Mouse (Mus musculus): ENCODE results near the gene Syt3.

Syt3 gene

DNA sequence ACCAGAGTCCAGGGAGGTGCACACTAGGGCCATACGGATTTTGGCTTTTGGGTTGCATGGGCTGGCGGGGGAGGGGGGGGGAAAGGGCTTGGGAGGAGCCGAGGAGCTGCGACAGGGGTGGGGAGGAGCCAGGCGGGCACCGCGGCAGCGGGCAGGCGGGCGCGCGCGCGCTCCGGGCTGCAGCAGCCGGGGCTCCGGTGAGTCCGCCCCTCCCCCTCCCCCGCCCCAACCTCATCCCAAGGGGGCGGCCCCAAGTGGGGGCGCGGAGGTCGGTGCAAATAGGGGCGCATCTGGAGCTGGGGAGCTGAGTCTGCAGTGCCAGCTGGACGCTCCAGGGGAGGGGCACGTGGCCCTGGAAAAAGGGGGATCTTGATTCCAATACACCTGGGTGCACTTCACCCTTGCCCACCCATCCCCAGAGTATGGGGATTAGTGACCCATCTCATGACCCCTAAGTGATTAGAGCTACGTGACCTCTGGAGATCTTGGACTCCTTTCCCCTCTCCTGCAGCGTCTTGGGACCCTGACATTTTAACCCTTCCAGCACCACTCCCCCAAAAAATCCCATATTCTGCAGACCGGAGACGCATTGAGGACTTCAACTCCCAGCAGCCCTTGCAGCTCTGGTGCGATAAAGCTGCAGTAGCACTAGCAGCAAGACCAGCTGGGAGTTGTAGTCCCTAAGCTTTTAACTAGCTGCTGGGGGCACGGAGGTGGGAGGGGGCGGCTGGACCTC lies at the start of gene Syt3:
Gene Syt3 (plus strand): TSS at position 123 of the 736 bp plus-strand sequence.
- DNase-seq = peak; percentile 82 to 89

- no peak for DNase-seq
Measured at GRCm38 (mm10) chr7:44334139-44334538, 49.8 kb upstream of the Syt3 start.

GRCm38 (mm10) chr7:44335031-44335878 lies 48.6 kb upstream of the Syt3 start:
- DNase-seq = peak; percentile 68 to 74

DNA sequence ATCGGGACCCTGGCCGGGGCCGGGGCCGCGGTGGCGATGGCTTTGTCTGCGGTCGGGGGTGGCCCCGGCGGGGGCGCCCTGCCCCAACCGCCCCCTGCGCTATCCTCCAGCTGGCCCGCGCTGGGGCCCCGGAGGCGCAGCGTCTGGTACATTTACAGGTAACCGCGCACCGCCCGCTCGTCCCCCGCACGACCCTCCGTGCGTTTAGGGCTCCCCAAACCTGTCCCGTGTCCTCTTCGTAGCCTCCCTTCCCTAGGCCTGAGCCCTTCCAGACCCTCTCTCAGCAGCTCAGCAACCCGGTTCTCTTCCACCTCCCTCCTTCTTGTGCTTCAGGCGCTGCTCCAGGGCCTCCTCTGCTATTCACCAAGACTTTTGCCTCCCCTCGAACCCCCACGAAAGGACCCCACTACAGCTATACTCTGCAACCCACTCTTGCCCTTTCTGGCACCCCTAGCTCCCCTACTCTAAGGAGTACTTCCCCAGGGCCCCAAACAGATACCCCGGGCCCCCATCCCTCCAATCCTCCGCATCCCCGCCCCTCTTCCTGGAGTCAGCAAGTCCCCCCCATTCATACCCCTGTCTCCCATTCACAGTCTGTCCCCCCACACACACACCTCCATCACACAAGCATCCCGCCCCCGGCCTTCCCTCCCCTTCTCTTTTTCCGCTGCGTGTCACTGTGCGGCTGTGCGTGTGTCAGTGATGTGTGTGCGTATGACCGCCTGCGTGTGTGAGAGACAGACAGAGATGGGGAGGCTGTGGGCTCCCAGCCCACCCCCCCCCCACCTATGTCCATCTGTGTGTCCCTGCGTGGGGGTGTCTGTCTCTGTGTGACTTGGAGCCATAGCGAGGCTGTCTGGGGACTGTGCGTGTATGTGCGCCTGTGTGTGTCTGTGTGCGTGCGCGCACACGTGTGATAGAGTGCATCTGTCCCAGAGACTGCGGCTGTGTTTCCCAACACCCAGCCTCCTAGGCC lies 47.6 kb upstream of the Syt3 start:
- DNase-seq = peak; percentile 65 to 72

DNA sequence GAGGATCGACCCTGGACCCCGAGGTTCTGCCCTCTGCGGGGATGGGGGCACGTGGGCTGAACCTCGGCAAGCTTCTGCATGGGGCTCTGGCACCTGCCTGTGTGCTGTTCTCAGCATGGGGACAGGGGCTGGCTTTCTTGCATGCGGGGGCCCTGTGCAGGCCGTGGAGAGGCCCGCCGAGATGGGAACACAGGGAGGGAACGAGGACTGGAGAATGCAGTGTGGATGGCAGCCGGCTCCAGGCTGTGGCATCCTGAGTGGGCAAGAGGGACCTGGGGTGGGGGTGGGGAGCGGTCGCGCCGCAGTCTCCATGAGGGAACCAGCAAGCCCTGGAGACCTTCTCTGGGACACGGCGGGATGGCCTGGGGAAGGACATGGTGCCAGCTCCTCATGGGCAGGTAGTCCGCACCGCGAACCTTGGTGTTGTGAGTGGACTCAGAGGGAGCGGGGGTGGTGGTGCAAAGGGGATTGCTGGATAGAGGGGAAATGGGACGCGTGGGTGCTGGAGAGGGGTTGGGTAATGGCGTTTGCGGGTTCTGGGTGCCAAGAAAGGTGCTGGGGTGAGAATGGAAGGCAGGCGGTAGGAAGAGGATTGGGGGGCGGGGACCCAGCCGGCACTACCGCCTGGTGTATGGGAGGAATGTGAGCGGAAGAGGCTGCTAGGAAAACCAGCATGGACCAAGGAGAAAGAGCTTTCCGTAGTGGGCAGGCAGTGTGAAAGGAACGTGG lies 46.6 kb upstream of the Syt3 start:
- peak in 1 of 2 experiments; percentile 36 for DNase-seq

DNA sequence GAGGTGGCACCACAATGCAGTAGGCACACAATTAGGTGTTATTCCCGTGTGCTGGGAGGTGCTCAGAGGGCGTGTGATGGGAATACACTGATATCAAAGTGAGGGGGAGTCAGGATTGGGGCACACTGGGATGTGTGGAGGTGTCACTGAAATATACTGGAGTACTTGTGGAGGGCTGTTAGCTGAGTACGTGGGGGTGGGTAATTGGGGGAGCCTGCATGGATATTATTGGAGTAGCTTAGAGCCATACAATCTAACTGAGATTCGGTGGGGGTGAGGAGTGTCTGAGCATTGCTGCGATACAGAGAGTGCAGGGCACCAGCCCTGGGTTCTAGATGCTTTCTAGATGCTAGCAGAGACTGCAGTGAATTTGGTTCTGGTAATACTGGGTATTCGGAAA lies 43.7 kb upstream of the Syt3 start:
- no peak for DNase-seq

DNA sequence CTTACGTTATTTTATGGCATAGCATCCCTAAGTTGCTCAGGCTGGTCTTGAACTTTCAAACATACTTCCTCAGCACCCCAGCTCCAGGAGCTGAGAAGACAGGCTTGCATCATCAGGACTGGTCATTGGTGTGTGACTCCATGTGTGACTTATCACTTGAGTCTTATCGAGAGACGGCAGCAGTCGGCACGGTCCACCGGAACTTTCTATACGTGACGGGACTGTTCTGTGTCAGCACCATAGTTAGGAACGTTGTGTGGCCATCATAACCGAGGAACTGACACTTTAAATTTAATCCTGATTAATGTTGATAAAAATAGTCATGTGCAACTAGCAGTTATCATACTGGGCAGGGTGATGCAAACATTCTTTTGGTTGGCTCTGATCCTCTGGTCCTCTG lies 42.8 kb upstream of the Syt3 start:
- DNase-seq = no peak

- no peak for DNase-seq
Measured at GRCm38 (mm10) chr7:44341714-44342113, 42.2 kb upstream of the Syt3 start.

GRCm38 (mm10) chr7:44343459-44344015 lies 40.4 kb upstream of the Syt3 start:
- no peak for DNase-seq

GRCm38 (mm10) chr7:44344622-44345021 lies 39.3 kb upstream of the Syt3 start:
- no peak for DNase-seq

DNA sequence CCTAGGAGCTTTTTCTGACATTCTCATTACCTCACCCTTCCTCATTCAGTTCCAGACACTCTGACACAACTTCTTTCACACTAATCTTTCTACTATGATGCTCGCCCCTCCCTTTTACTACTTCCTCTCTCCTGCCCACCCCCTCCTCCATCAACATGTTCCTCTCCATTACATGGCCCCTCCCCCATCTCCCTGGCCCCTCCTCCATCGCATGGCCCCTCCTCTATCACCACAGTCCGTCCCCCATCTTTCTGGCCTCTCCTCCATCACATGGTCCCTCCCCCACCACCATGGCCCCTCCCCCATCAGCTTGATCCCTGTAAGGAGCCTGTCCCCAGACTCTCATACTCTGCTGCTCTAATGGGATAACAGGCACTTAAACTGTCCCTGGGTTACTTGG lies 34.9 kb upstream of the Syt3 start:
- no peak for DNase-seq

DNA sequence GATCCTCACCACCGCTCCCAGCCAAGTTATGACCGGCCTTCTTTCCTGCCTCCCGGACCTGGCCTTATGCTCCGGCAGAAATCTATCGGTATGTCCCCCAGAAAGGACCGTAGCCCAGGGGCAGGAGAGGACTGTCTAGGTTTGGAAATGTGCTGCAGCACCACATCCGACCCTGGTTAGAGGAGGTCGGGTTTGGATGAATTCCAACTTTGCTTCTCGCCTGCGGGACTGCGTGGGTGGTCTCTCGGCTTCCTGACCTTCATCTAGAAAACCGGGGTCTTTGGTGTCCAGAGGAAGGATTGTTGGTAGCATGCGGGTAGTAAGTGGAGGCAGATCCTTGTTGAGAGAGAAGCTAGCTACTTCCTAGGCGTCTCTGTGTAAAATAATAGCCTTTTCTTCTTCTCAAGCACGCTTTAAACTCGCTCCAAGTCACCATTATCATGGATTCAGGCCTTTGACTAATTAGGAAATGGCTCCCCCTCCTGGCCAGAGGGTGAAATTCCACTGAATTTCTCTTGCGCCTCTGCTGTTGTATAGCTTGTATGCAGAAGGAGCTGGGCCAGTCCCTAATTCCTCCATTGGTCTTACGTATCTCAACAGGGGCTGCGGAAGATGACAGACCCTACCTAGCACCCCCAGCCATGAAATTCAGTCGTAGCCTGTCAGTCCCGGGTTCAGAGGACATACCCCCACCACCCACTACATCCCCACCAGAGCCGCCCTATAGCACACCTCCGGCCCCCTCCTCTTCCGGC lies 32.8 kb upstream of the Syt3 start:
- peak; percentile 84 to 90 for DNase-seq

GRCm38 (mm10) chr7:44351881-44352749 lies 31.8 kb upstream of the Syt3 start:
- DNase-seq = no peak

DNA sequence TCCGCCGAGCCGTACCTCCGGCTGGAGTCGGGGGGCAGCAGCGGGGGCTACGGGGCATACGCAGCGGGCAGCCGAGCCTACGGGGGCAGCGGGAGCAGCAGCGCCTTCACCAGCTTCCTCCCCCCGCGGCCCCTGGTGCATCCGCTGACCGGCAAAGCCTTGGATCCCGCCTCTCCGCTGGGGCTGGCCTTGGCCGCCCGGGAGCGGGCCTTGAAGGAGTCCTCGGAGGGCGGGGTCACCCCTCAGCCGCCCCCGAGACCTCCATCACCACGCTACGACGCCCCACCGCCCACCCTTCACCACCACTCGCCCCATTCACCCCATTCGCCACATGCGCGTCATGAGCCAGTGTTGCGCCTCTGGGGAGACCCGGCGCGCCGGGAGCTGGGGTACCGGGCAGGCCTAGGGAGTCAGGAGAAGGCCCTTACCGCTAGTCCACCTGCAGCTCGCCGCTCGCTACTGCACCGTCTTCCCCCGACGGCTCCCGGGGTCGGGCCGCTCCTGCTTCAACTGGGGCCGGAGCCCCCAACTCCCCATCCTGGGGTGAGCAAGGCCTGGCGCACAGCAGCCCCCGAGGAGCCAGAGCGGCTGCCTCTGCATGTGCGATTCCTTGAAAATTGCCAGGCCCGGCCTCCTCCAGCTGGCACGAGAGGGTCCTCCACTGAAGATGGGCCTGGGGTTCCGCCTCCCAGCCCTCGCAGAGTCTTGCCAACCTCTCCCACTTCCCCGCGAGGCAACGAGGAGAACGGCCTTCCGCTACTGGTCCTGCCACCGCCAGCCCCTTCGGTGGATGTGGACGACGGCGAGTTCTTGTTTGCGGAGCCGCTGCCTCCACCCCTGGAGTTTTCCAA lies 30.9 kb upstream of the Syt3 start:
- peak in 1 of 2 experiments; percentile 23 for DNase-seq

GRCm38 (mm10) chr7:44353601-44354340 lies 30.1 kb upstream of the Syt3 start:
- DNase-seq = no peak

DNA sequence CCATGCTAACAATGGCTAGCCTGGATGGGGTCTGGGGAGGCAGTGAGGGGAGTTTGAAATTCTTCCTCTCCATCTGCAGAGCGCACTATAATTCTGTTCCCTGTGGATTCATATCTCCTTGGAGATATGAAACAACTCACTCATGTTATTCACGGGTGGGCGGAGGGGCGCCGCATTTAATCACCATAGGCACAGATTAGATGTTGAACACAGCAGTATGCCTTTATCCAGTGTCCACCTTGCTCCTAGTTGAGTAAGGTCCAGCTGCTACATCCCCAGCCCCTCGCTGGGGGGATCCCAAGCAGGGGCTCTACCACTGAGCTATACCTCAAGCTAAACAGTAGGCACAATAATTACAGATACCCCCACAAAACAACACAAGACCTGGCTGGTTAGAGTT lies 28.5 kb upstream of the Syt3 start:
- no peak for DNase-seq

- no peak for DNase-seq
Measured at GRCm38 (mm10) chr7:44356590-44357481, 27.1 kb upstream of the Syt3 start.
